Mouse (Mus musculus): ENCODE results near the gene Cops6.

The Cops6 gene

DNA sequence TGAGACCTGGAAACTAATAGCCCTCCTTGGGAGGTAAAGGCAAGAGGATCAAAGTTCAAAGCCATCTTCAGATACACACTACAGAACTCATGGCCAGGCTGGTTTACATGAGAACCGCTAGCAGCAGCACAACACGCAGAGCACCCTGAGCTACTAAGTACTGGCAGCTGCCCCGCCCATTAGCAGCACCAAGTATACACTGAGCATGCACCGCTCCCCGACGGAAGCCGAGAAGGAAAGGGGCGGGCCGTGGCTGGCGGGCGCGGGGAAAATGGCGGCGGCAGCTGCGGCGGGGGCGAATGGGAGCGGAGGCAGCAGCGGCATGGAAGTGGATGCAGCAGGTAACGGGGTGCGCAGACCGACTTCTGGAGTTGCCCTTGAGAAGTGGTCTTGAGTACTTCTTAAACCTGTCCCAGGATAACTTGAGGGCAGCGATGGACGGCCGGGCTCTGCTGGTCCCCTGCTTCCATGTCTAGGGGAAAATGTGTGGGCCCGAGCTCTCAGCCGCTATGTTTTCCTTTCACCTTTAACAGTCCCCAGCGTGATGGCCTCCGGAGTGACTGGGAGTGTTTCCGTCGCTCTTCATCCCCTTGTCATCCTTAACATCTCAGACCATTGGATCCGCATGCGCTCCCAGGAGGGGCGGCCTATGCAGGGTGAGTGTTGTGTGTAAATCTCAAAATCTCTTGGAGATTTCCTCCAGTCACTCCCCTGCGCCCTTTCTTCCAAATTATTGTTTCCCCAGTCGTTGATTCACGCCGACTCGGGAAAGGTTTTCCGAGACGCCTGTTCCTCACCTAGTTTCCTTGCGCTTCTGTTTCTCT is at the start of gene Cops6:
Gene Cops6, plus strand, starts transcription at position 230 of the 824 bp plus-strand sequence.
- peak; percentile 95 for DNase-seq

DNA sequence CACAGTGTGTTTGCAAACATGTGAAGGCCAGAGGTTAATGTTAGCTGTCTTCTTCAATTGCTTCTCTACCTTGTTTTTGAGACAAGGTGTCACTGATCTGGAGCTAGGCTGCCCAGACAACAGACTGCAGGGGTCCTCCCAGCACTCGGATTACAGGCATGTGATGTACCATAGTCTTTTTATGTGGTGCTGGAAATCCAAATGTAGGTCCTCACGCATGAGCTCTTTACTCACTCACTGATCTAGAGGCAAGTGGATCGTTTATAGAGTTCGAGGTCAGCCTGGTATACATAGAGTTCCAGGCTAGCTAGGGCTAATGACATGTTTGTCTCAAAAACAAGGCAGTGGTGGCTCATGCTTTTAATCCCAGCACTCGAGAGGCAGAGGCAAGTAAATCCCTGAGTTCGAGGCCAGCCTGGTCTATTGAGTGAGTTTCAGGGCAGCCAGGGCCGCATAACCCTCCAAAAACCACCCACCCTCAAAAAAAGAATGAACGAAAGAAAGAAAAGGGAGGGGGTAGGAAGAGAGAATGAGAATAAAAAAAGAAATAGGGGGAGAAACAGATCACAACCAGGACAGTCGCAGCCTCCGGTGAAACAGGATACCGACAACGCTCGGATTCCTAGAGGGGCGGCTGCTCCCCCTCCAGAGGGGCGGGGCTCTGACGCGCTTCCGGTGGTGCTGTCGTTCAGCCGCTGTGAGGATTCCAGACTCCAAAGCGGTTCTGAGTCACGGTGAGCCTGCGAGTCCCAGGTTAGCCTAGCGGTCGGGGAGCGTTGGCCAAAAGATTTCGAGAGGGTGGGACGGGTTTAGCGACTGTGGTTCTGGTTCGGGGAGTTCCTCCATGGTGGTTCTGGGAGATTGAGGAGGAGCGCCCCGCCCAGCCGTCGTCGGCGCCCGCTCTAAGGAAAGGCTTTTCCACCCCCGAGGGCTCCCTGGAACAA is 44.3 kb upstream of the Cops6 start, which contains the start of gene Zscan21:
Gene Zscan21, plus strand, starts transcription at position 649 of the 944 bp plus-strand sequence.
- peak; percentile 91 for DNase-seq

DNA sequence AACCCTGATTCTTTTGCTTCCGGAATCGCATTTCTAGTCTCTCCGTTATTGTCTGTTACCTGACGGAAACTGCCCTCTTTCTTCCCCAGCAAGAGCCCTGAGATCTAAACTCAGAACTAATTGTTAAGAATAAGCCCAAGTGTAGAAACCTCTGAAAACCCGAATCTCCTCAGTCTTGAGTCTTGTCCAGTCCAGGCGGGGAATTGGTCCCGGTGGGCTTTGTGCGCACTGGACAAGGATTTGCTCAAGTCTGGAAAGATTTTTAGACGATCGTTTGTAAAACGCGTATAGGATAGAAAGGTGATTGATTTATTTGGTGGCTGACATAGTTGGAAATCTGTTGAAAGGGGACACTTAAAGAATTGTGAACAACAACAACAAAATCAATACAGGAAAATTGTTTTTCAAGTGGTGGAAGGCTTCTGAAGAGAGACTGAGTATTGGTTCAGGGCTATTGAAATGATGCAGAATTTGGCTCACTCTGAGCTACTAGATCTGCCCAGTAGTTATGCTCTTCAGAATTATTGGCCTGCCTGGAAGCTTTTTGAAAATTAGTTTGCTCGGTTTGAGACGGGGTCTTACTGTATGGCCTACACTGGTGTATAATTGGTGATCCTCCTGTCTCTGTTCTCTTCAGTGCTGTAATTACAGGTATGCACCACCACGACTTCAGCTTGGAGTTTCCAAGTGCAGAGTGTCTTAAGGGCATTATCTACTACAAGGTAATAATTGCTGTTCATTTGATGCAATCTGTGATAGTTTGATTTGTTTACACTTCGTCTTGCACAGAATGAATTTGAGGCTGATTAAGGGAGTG is 43.5 kb upstream of the Cops6 start:
- DNase-seq = no peak

DNA sequence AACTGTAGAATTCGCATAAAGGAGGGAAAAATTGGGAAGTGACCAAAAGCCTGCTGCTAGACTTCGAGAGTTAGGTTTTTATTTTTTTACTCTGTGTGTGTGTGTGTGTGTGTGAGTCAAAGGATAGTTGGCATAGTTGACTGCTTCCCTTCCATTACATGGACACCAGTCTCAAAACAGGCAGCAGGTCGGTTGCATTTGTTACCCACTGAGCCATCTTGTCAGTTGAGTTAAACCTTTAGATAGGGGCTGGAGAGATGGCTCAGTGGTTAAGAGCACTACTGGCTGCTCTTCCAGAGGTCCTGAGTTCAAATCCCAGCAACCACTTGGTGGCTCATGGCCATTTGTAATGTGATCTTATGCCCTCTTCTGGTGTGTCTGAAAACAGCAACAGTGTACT is 42.8 kb upstream of the Cops6 start:
- DNase-seq = no peak

DNA sequence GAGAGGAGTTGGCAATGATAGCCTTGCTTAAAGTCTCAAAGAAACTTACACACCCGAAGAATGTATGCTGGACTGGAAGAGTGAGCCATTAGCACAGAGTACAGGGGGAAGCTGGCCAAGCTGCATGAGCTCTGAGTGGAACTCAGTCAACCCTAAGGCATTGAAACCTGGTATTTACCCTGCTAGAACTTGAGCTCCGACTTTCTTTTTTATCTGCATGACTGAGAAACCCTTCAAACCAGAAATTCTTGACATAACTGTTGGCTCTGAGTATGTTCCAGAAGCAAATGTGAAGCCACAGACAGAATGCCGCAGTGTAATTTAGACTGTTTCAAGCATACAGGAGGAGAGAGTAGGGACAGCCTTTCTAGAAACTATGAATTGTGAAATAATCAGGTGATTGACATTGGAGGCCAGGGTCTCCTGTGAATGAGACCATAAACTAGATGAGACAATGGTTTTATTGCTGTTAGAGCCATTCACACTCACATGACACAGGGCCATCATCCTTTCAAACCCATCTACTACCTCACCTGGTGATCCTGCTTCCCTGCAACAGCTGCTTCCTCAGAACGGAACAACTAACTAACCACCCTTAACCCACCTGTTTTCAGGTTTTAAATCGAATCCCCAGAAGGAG is 28.3 kb upstream of the Cops6 start:
- peak; percentile 66 for DNase-seq

DNA sequence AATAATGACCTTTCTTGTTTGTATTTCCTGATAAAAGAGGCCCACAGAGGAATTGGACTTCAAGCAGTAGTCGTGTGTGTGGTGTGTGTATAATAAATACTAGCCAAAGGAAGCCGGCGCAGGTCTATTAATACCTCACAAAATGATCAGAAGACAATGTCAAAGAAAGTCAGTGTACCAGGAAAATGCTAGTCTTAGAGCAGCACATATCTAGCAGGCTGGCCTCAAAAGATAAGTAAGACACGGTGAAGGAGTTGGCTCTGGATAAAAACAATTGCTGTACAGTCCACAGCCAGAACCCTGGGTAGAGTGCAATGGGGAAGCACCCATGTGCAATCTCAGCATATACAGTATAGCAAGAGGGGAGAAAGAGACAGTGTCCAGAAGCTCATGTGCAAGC is 23.6 kb upstream of the Cops6 start:
- DNase-seq = no peak

DNA sequence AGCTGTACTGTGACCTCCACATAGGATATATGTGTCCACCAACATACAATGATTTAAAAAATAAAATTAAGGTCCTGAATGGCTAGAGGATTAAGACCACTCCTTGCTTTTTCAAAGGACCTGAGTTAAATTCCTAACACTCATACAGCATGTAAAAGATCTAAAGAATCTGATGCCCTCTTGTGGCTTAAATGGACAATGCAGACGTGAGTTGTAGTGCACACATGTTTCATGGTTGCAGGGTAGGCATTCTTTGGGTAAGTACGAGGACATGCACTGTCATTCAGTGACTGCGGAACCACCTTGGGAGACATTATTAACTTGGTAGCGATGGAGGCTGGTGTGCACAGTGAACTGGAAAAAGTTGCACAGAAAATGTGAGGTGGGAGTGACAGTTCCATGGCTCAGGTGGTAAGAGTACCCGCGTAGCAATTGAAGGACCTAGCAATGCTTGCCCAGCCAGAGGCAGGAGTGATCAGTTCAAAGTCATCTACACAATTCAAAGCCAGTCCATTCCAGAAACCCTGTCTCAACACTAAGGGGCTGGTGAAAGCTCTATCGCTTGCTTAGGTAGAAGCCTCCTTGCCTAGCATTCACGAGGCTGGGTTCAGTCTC is 22.8 kb upstream of the Cops6 start:
- peak; percentile 76 for DNase-seq

DNA sequence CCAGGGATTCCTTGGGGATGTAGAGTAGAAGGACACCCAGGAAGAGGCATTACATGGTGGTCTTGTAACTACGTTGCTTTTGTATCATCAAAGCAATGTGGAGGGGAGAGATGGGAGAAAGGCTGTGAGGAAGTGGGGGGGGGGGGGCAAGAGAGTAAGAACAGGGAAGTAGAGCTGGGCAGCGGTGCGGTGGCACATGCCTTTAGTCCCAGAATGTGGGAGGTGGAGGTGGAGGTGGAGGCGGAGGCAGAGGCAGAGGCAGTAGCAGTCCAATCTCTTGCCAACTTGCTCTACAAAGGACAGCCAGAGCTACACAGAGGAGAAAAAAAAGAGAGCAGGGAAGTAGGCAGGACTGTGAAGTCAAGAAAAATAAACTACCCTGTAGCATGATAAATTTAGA is 22.3 kb upstream of the Cops6 start:
- no peak for DNase-seq

DNA sequence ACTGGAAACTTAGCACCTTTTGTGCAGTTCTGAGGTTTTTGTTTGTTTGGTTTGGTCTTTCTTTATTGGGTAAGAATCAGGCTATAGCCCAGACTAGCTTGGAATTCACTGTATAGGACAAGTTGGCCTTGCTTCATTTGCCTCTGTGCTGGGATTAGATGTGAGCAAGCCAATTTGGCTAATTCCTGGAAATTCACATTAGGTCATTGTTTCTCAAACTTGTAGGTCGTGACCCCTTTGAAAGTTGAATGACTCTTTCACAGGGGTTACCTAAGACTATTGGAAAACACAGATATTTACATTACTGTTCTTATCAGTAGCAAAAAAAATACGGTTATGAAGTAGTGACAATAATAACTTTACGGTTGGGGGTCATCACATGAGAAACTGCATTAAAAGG is 6.5 kb upstream of the Cops6 start:
- no peak for DNase-seq

DNA sequence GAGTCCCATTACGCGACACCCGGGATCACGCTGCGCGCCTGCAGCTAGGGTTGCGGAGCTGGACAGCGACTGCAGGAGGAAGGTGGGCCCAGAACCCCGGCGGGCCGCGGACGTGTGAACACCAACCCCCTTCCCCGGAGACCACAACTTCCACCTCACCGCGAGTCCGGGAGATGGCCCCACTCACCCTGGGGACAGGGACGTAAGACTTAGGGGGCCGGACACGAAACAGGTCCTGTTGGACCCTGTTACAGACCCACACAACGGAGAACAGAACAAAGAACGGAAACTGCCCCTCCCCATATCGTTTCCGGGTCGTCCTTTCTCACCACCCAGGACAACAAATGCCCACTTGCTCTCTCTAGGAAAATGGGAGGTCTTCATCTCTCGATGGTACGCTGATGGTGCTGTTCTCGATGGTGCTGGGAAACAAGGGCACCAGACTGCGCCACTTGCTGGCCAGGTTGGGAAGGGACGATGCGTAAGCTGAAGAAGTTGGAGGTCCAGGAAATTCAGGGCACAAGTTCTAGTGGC is 5.4 kb upstream of the Cops6 start, which contains the start of gene Zfp113:
Gene Zfp113, minus strand, starts transcription at position 302 of the 534 bp plus-strand sequence.
- peak; percentile 98 for DNase-seq

DNA sequence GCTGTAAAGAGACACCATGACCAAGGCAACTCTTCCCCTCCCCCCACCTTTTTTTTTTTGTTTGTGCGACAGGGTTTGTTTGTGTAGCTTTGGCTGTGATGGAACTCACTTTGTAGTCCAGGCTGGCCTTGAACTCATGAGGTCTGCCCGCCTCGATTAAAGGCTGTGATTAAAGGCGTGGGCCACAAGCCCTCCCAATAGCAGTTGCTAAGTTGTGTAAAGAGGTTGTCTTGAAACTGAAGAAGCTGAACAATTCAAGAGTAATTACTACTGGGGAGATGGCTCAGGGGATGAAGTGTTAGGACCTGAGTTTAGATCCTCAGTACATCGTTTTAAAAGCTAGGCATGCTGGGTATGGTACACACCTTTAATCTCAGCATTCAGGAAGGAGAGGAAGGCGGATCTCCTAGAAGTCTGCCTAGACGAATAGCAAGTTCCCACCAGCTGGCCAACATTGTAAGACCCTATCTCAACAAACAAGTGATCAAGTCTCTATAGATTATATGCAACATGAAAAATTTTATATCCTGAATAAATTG is 578 bp upstream of the Cops6 start:
- no peak for DNase-seq

DNA sequence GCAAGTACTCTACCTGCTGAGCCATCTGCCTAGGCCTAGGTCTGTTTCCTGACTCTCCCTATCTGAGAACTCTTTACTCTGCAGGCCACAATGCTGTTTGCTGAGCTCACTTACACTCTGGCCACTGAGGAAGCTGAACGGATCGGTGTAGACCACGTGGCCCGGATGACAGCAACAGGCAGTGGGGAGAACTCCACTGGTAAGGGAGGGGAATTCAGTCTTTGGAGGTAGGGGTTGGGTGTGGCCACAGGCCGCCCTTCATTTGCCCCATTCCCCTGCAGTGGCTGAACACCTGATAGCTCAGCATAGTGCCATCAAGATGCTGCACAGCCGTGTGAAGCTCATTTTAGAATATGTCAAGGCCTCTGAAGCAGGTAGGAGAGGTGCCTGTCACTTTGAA is 2.2 kb downstream of the Cops6 start:
- no peak for DNase-seq

DNA sequence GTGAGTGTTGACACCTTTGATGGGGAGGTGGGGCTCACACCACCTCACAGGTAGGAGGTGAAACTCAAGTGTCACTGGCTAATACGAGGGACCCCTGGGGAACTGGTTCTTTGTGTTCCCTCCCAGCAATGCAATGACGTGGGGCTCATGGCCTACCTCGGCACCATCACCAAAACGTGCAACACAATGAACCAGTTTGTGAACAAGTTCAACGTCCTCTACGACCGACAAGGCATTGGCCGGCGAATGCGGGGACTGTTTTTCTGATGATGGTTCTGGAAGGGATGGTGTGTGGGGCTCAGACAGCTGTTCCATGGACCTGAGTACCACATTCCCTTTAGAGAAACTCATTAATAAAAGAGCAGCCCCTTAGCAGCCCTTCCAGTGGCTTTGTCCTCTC is 2.7 kb downstream of the Cops6 start:
- DNase-seq = no peak

DNA sequence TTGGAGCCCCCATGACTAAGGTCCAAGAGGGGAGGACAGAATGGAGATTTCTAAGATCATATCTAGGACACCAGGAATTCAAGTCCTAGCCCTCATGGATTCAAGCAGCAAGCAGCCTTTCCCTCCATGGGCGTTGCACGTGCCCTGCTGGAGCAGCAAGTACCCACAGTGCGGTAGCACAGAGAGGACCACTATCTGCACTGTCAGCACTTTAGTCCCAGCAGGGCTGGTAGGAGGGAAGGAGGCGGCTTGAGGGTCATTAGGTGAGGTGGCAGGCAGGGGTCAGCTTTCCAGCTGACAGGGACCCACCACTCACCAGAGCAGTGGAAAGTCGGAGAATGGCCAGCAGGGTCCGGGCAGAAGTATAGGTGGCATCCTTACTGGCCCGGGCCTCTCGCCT is 4.7 kb downstream of the Cops6 start:
- DNase-seq = no peak

DNA sequence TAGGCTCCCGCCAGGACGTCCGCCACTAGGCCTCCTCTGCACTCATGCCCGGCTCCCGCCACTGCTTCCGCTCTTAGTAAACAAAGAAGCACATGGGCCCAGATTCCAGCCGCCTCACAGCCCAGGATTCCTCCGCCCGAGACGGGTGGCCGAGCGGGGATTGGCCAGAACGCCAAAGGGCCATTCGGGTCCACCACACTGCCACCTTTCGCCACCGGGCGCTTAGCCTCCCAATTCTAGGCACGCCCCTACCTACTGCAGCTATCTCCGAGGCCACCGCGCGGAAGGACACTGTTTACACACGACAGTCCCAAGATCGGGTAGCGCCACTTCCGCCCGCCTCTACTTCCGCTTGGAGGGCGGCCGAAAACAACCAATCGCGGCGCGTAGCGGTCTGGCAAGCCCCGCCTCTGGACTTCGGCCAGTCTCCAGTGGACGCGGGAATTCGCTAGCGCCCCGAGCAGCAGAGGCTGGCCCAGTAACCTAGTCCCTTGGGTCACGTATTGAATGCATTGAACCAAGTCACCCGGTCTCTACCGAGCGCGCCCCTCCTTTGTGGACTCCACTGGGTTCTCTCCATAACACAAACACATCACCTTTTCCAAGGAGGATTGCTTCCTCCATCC is 10.2 kb downstream of the Cops6 start:
- DNase-seq = peak; percentile 98

DNA sequence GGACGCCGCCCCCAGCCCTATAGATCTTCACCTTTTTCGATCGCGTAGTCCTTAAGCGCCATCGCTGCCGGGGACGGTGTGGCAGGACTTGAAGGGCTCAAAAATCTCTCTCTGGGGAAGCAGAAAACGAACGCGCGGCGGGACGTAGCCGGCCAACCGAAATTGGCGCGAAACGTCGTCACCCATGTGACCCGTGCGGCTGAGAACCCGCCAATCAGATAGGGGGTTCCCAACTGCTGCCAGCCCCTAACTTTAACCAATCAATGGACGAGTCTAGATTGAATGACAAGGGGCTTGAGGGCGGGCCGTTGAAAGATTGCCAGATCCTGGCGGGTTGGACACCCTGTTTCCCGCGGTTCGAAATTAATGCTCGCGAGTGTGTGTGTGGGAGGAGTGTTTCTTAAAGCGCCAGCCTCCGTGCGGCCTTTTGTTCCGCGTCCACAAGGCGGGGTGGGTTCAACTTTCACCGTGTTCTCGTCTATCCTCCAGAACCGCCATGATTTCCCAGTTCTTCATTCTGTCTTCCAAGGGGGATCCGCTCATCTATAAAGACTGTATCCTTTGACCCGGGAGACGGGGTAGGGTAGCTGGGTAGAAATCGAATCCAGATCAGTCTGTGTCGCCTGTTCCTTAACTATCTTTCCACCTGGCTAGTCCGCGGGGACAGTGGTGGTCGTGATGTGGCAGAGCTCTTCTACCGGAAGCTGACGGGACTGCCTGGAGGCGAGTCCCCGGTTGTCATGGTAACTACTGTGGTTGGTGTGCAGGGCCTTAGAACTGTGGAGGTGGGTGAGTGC is 11.0 kb downstream of the Cops6 start, which contains the start of the genes Ap4m1 and Mcm7:
Gene Ap4m1, plus strand, starts transcription at position 308 of the 797 bp plus-strand sequence.
Gene Mcm7, minus strand, starts transcription at position 728 of the 797 bp plus-strand sequence.
- DNase-seq = peak; percentile 99

DNA sequence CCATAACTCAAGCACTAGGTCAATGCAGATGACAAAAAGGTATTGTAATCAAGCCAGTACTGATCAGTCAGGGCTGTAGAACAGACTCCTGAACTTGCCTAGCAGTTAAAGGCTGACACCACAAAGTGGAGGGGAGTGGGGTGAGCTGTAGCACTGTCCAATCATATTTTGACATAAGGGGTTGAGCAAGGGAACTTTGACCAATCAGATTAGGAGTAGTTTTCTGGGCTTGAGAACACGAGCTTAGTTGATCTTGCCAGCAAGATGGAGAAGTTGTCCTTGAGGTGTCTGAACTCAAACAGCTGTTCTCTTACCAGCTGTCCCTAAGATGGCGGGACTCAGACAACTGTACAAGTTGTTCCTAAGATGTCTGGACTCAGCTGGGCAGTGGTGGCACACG is 12.3 kb downstream of the Cops6 start:
- DNase-seq = no peak

DNA sequence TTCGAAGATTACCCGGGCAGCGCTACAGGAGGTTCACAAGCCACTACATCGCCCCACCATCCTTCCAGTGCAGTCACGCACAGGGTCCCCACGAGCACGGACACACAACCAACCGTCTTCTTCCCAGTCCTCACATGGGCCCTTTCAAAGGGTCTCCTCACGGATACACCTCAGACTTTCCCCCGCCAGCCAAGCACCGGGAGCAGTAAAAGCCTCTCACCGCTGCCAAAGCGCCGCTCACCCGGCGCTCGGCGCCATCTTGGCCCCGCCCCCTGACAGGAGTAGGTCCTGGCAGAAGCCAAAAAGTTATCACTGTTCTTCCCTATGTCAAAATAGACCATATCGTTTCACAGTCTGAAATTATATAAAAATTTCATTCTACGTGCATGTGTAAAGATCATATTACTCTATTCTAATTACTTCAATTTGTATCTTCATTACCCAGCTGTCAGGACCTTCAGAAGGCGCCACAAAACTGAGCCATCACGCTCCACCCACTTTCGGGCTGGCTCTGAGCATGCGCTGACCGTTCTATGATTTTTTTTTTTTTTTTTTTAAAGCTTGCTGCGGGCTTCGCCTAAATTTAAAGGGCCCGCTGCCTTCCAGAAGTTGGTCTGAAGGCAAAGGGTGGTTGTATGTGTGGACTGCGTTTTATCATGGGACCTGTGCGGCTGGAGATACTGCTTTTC is 26.2 kb downstream of the Cops6 start, which contains the start of the genes Taf6 and Cnpy4:
Gene Taf6, minus strand, starts transcription at position 502 of the 689 bp plus-strand sequence.
Gene Cnpy4, plus strand, starts transcription at position 536 of the 689 bp plus-strand sequence.
- DNase-seq = peak; percentile 91
